Mouse (Mus musculus) intestine, postnatal 0 days (tissue): Measurements from ENCODE around the gene Cbr2. TPM values are rescaled to one million over a fixed set of nuclear protein-coding genes. Genes with fewer than 3 reads are reported as not detected.
"Not testable (repeated sequence)": the region's sequence is repeated elsewhere in the genome, so short reads cannot be mapped to it uniquely, and the experiment has no call there.

Experiments used
- ATAC-seq: fragments of 200-750 bp; cut with Nextera tagmentation; 2 replicates; pipeline ENCODE4 v1.8.0; 2017; ENCODE audit warnings: mild to moderate bottlenecking, moderate TSS enrichment, moderate library complexity
- H3K27ac ChIP-seq: fragments of 300-500 bp; sonication (generic); 2 replicates; pipeline ENCODE4 v1.5.1; 2014; ENCODE audit warnings: mild to moderate bottlenecking, low read depth, low read length, moderate library complexity
- H3K27me3 ChIP-seq: fragments of 300-500 bp; sonication (generic); replicated peaks from 2 replicates; pipeline ENCODE4 v1.6.1; 2014; ENCODE audit warnings: low read length, mixed read lengths; ENCODE audit not compliant: control insufficient read depth, insufficient read depth
- H3K36me3 ChIP-seq: fragments of 300-500 bp; sonication (generic); 2 replicates; pipeline ENCODE4 v1.6.1; 2014; ENCODE audit warnings: mild to moderate bottlenecking, moderate library complexity; ENCODE audit not compliant: control insufficient read depth, insufficient read depth
- H3K4me1 ChIP-seq: fragments of 300-500 bp; sonication (generic); replicated peaks from 2 replicates; pipeline ENCODE4 v1.6.1; 2014; ENCODE audit warnings: antibody characterized with exemption, low read length, mixed read lengths; ENCODE audit not compliant: control insufficient read depth, insufficient read depth
- H3K4me2 ChIP-seq: fragments of 300-500 bp; sonication (generic); replicated peaks from 2 replicates; pipeline ENCODE4 v1.6.1; 2014; ENCODE audit warnings: low read depth, mild to moderate bottlenecking, moderate library complexity
- H3K4me3 ChIP-seq: fragments of 300-500 bp; sonication (generic); 2 replicates; pipeline ENCODE4 v1.5.1; 2014; ENCODE audit warnings: low read depth, low read length
- H3K9ac ChIP-seq: fragments of 300-500 bp; sonication (generic); 2 replicates; pipeline ENCODE4 v1.6.1; 2014; ENCODE audit warnings: mild to moderate bottlenecking, low read depth, low read length
- H3K9me3 ChIP-seq: fragments of 300-500 bp; sonication (generic); 2 replicates; pipeline ENCODE4 v1.6.1; 2016; ENCODE audit warnings: mixed run types; ENCODE audit not compliant: control insufficient read depth
- CTCF ChIP-seq: sonication (generic); IDR thresholded peaks from 2 replicates; pipeline ENCODE4 v1.5.1; 2016; ENCODE audit warnings: low read depth, mild to moderate bottlenecking, control low read depth, antibody characterized with exemption, moderate library complexity
- WGBS: fragments of 180-500 bp; shearing (Covaris S2); extraction: QIAGEN DNeasy Blood & Tissue Kit; methylation state at CpG from one replicate; pipeline ENCODE4 v1.1.7; 2014; 5-methylcytosine and 5-hydroxymethylcytosine counted together
- polyA plus RNA-seq: library from polyadenylated mRNA; unstranded; fragments of >200 nt; fragmentation: Nextera tagmentation; extraction: Ambion mirVana; gene quantifications from 2 replicates; pipeline ENCODE4 v1.2.1, GENCODE M21; 2015

Cbr2 gene
- polyA plus RNA-seq, result 1.2 and 1.6 TPM in 2 replicates

- Histone ChIP-seq H3K27ac (no peak within 1 kb of the TSS), H3K4me2 (no peak within 1 kb of the TSS), H3K27me3 (no peaks in the 10 kb centered on the region), H3K9ac (no peak within 1 kb of the TSS), H3K36me3 (no peaks in the 10 kb centered on the region), H3K9me3 (no peaks in the 10 kb centered on the region), H3K4me3 (no peak within 1 kb of the TSS), H3K4me1 (no peaks in the 10 kb centered on the region)
- ATAC-seq, result no peak
- WGBS, result 74% methylated on average over 12 of the region's 12 CpGs
- no peak for TF ChIP-seq CTCF
Observed at GRCm38 (mm10) chr11:120731858-120732680, at the start of gene Cbr2. Cbr2 (minus strand) TSS chr11:120732114.

- 93% methylated on average over 6 of the region's 6 CpGs for WGBS
Observed at GRCm38 (mm10) chr11:120781361-120781760, 49.4 kb upstream of the Cbr2 start.

GRCm38 (mm10) chr11:120779876-120780275 is 48.0 kb upstream of the Cbr2 start:
- Histone ChIP-seq H3K27ac (no peak overlapping the region), H3K9me3 (no peaks in the 10 kb centered on the region), H3K9ac (no peak overlapping the region), H3K36me3 (peaks cover 17% of the 10 kb centered on the region; the same call in 1 of the 2 replicates), H3K4me1 (no peaks in the 10 kb centered on the region), H3K4me3 (no peak overlapping the region), H3K27me3 (no peaks in the 10 kb centered on the region), H3K4me2 (no peak overlapping the region)
- no peak for ATAC-seq
- TF ChIP-seq CTCF, result no peak
- WGBS, result 94% methylated on average over 1 of the region's 1 CpGs

More at GRCm38 (mm10) chr11:120781361-120781760, 49.4 kb upstream of the Cbr2 start:
- H3K36me3 ChIP-seq, result peaks cover 20% of the 10 kb centered on the region; the same call in 1 of the 2 replicates
- H3K27me3 ChIP-seq, H3K4me3 ChIP-seq, H3K27ac ChIP-seq, H3K4me1 ChIP-seq, ATAC-seq, H3K4me2 ChIP-seq, H3K9me3 ChIP-seq, H3K9ac ChIP-seq: not testable (repeated sequence)

- peaks cover 14% of the 10 kb centered on the region; the same call in 1 of the 2 replicates for H3K36me3 ChIP-seq
- no peak for TF ChIP-seq CTCF
- H3K27ac ChIP-seq, result no peak overlapping the region
- no peak overlapping the region for H3K4me2 ChIP-seq
- 36% methylated on average over 6 of the region's 6 CpGs for WGBS
- H3K4me3 ChIP-seq, result no peak overlapping the region
- H3K9ac ChIP-seq, result no peak overlapping the region
- no peaks in the 10 kb centered on the region for H3K9me3 ChIP-seq
- no peak for ATAC-seq
- no peaks in the 10 kb centered on the region for H3K27me3 ChIP-seq
- H3K4me1 ChIP-seq, result no peaks in the 10 kb centered on the region
Observed at GRCm38 (mm10) chr11:120777123-120777522, 45.2 kb upstream of the Cbr2 start.

GRCm38 (mm10) chr11:120775774-120776469 is 44.0 kb upstream of the Cbr2 start:
- Histone ChIP-seq H3K27me3 (no peaks in the 10 kb centered on the region), H3K9me3 (no peaks in the 10 kb centered on the region), H3K27ac (no peak overlapping the region), H3K36me3 (peaks cover 8% of the 10 kb centered on the region; the same call in 1 of the 2 replicates), H3K4me1 (no peaks in the 10 kb centered on the region), H3K9ac (no peak overlapping the region), H3K4me3 (no peak overlapping the region), H3K4me2 (no peak overlapping the region)
- peak; percentile 82 for ATAC-seq
- 21% methylated on average over 15 of the region's 15 CpGs for WGBS
- peak; percentile 100 for TF ChIP-seq CTCF

- H3K9ac ChIP-seq, result no peak overlapping the region
- 86% methylated on average over 7 of the region's 7 CpGs for WGBS
- no peak overlapping the region for H3K4me3 ChIP-seq
- no peaks in the 10 kb centered on the region for H3K9me3 ChIP-seq
- 0 out of 2 replicates have a peak, but pooled peaks cover 2% of the 10 kb centered on the region for H3K4me1 ChIP-seq
- TF ChIP-seq CTCF, result no peak
- H3K27me3 ChIP-seq, result no peaks in the 10 kb centered on the region
- no peaks in the 10 kb centered on the region for H3K36me3 ChIP-seq
- no peak for ATAC-seq
- H3K4me2 ChIP-seq, result no peak overlapping the region
- H3K27ac ChIP-seq, result no peak overlapping the region
Observed at GRCm38 (mm10) chr11:120773463-120774190, 41.7 kb upstream of the Cbr2 start.
